Mouse (Mus musculus) cortical plate, adult 2 months (tissue): ENCODE data around the gene Mlana.

Experiments
- CTCF ChIP-seq: fragments of 200-500 bp; IDR thresholded peaks from 2 replicates; pipeline ENCODE4 v1.5.1; 2011; ENCODE audit warnings: mild to moderate bottlenecking, control low read depth, low read length; ENCODE audit not compliant: insufficient read depth; ENCODE audit errors: extremely low read depth
- POLR2A ChIP-seq: fragments of 200-500 bp; IDR thresholded peaks from 2 replicates; pipeline ENCODE4 v1.6.1; 2011; ENCODE audit warnings: mild to moderate bottlenecking, low read length, control low read depth; ENCODE audit not compliant: insufficient read depth; ENCODE audit errors: extremely low read depth

- TF ChIP-seq CTCF: no peak
- TF ChIP-seq POLR2A: no peak
Measured at GRCm38 (mm10) chr19:29696840-29697239, 784 bp upstream of the Mlana start.
